Mouse (Mus musculus) forebrain, embryonic 14.5 days (tissue): ENCODE measurements around the gene Pacrg. TPM values are rescaled to one million over a fixed set of nuclear protein-coding genes. Genes with fewer than 3 reads are reported as not detected.

ENCODE experiments used
- ATAC-seq: fragments of 200-750 bp; cut with Nextera tagmentation; 2 replicates; pipeline ENCODE4 v1.8.0; 2017; ENCODE audit warnings: mild to moderate bottlenecking, moderate library complexity
- DNase-seq: peaks from one replicate; pipeline ENCODE4 v3.0.0-alpha.2; 2015; ENCODE audit warnings: low spot score
- H3K27ac ChIP-seq: fragments of 300-500 bp; sonication (generic); 2 replicates; pipeline ENCODE4 v1.5.1; 2014; ENCODE audit warnings: low read depth, mild to moderate bottlenecking, control low read depth, low read length, moderate library complexity
- H3K27me3 ChIP-seq: fragments of 300-500 bp; sonication (generic); replicated peaks from 2 replicates; pipeline ENCODE4 v1.6.1; 2014; ENCODE audit warnings: low read length, control low read depth, mixed read lengths; ENCODE audit not compliant: control insufficient read depth, insufficient read depth
- H3K36me3 ChIP-seq: fragments of 300-500 bp; sonication (generic); 2 replicates; pipeline ENCODE4 v1.6.1; 2014; ENCODE audit warnings: low read length, control low read depth; ENCODE audit not compliant: control insufficient read depth, insufficient read depth
- H3K4me1 ChIP-seq: fragments of 300-500 bp; sonication (generic); 2 replicates; pipeline ENCODE4 v1.6.1; 2014; ENCODE audit warnings: antibody characterized with exemption, low read length, control low read depth; ENCODE audit not compliant: control insufficient read depth, insufficient read depth
- H3K4me2 ChIP-seq: fragments of 300-500 bp; sonication (generic); 2 replicates; pipeline ENCODE4 v1.6.1; 2014; ENCODE audit warnings: mild to moderate bottlenecking, control low read depth, low read length
- H3K4me3 ChIP-seq: fragments of 300-500 bp; sonication (generic); 2 replicates; pipeline ENCODE4 v1.5.1; 2014; ENCODE audit warnings: low read depth, low read length, control low read depth
- H3K9ac ChIP-seq: fragments of 300-500 bp; sonication (generic); 2 replicates; pipeline ENCODE4 v1.6.1; 2014; ENCODE audit warnings: mild to moderate bottlenecking, low read length, control low read depth, moderate library complexity
- H3K9me3 ChIP-seq: fragments of 300-500 bp; sonication (generic); replicated peaks from 2 replicates; pipeline ENCODE4 v1.6.1; 2016; ENCODE audit warnings: low read length, control low read depth, mixed read lengths; ENCODE audit not compliant: control insufficient read depth
- WGBS: fragments of 180-500 bp; shearing (Covaris S2); extraction: QIAGEN DNeasy Blood & Tissue Kit; methylation state at CpG from one replicate; pipeline ENCODE4 v1.1.7; 2014; 5-methylcytosine and 5-hydroxymethylcytosine counted together
- polyA plus RNA-seq: library from polyadenylated mRNA; unstranded; fragments of >200 nt; fragmentation: Nextera tagmentation; extraction: Ambion mirVana; gene quantifications from 2 replicates; pipeline ENCODE4 v1.2.1, GENCODE M21; 2014

Pacrg gene
- polyA plus RNA-seq, 1 experiment from 2014 or later = 7.8 TPM

DNA sequence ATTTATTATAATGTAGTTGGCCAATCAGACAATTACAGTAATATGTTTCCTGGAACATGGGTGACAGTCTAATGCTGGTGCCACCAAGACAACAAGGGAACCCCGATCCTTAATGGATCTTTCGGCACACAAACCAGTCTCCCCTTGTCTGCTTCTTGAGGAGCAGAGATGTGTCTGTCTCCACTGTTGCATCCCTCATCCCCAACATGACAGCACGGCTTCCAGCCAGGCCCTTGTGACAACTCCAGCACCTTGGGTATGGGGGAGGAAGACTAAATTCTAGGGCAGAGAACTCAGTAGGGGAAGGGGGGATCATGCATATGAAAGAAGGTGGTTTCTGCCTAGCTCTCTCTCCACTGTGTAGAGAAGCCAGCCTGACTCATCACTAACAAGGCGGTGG, 242.4 kb downstream of the Pacrg start:
- Histone ChIP-seq H3K4me1 (no peaks in the 10 kb centered on the region), H3K4me2 (no peak overlapping the region), H3K27ac (no peak overlapping the region), H3K27me3 (no peaks in the 10 kb centered on the region), H3K9ac (no peak overlapping the region), H3K4me3 (no peak overlapping the region), H3K9me3 (no peaks in the 10 kb centered on the region), H3K36me3 (no peaks in the 10 kb centered on the region)
- no peak for ATAC-seq
- no peak for DNase-seq
- 91% methylated on average over 4 of the region's 4 CpGs for WGBS

GRCm38 (mm10) chr17:10589604-10590003, 250.5 kb downstream of the Pacrg start:
- no peaks in the 10 kb centered on the region for H3K4me1 ChIP-seq
- H3K27me3 ChIP-seq = no peaks in the 10 kb centered on the region
- no peak overlapping the region for H3K9ac ChIP-seq
- peak; percentile 66 for DNase-seq
- no peaks in the 10 kb centered on the region for H3K36me3 ChIP-seq
- ATAC-seq = peak; percentile 57
- H3K4me2 ChIP-seq = no peak overlapping the region
- no peak overlapping the region for H3K4me3 ChIP-seq
- H3K27ac ChIP-seq = no peak overlapping the region
- WGBS = 43% methylated on average over 7 of the region's 7 CpGs
- H3K9me3 ChIP-seq = no peaks in the 10 kb centered on the region

GRCm38 (mm10) chr17:10588922-10589400, 251.2 kb downstream of the Pacrg start:
- H3K36me3 ChIP-seq = no peaks in the 10 kb centered on the region
- WGBS = 81% methylated on average over 7 of the region's 7 CpGs
- no peak overlapping the region for H3K4me2 ChIP-seq
- DNase-seq = no peak
- H3K9me3 ChIP-seq = no peaks in the 10 kb centered on the region
- H3K4me1 ChIP-seq = no peaks in the 10 kb centered on the region
- no peak for ATAC-seq
- no peak overlapping the region for H3K27ac ChIP-seq
- no peak overlapping the region for H3K4me3 ChIP-seq
- H3K27me3 ChIP-seq = no peaks in the 10 kb centered on the region
- H3K9ac ChIP-seq = no peak overlapping the region

DNA sequence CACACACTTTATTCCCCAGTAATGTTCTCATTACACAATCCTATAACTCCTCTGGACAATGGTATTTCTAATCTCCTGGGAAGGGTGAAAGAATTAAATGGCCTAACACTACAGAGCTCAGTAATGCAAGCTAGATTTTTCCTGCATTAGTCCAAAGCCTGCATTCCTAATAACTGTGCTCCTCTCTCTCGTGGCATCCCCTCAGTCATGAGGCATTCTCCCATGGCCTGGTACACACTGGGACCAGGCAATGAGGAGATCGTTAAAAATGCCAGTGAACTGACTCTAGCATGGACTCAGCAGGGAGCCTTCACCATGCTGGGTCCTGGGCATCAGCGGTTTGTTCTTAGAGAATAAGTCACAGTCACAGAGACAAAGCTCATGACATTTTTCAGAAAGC, 256.8 kb downstream of the Pacrg start:
- Histone ChIP-seq H3K36me3 (no peaks in the 10 kb centered on the region), H3K4me1 (no peaks in the 10 kb centered on the region), H3K4me3 (no peak overlapping the region), H3K9me3 (no peaks in the 10 kb centered on the region), H3K27me3 (no peaks in the 10 kb centered on the region), H3K4me2 (no peak overlapping the region), H3K27ac (no peak overlapping the region), H3K9ac (no peak overlapping the region)
- DNase-seq (no peak), ATAC-seq (no peak)
- 23% methylated on average over 3 of the region's 3 CpGs for WGBS

GRCm38 (mm10) chr17:10575306-10575705, 264.8 kb downstream of the Pacrg start:
- Histone ChIP-seq H3K27me3 (no peaks in the 10 kb centered on the region), H3K4me3 (no peak overlapping the region), H3K27ac (no peak overlapping the region), H3K4me1 (no peaks in the 10 kb centered on the region), H3K9me3 (no peaks in the 10 kb centered on the region), H3K36me3 (no peaks in the 10 kb centered on the region), H3K9ac (no peak overlapping the region), H3K4me2 (no peak overlapping the region)
- DNase-seq = no peak
- no peak for ATAC-seq
- 69% methylated on average over 7 of the region's 7 CpGs for WGBS

- H3K4me2 ChIP-seq = no peak overlapping the region
- no peak overlapping the region for H3K27ac ChIP-seq
- WGBS = 93% methylated on average over 4 of the region's 4 CpGs
- no peaks in the 10 kb centered on the region for H3K27me3 ChIP-seq
- H3K9ac ChIP-seq = no peak overlapping the region
- H3K4me1 ChIP-seq = no peaks in the 10 kb centered on the region
- ATAC-seq (no peak), DNase-seq (no peak)
- no peak overlapping the region for H3K4me3 ChIP-seq
- H3K36me3 ChIP-seq = no peaks in the 10 kb centered on the region
- no peaks in the 10 kb centered on the region for H3K9me3 ChIP-seq
Observed at GRCm38 (mm10) chr17:10572436-10572835, 267.7 kb downstream of the Pacrg start.

DNA sequence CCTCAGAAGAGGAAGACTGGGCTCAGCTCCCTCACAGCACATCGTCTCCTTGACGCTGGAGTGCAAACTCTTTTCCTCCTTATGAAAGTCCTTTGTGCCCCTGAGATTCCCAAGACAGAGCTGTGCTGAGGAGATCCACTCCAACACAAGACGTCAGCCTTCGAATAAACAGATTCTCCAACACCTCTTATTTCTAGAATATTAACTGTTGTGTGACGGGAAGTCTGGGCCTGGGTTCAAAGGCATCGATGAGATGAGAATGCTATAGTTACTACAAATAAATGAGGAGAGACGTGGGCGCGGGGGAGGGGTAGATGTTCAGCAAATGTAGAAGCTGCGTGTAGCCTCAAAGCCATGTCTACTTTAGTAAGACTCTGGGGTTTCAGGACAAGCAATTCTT, 270.8 kb downstream of the Pacrg start:
- Histone ChIP-seq H3K36me3 (no peaks in the 10 kb centered on the region), H3K27ac (no peak overlapping the region), H3K4me1 (no peaks in the 10 kb centered on the region), H3K4me3 (no peak overlapping the region), H3K27me3 (no peaks in the 10 kb centered on the region), H3K4me2 (no peak overlapping the region), H3K9me3 (no peaks in the 10 kb centered on the region), H3K9ac (no peak overlapping the region)
- WGBS = 93% methylated on average over 10 of the region's 10 CpGs
- DNase-seq (no peak), ATAC-seq (no peak)

GRCm38 (mm10) chr17:10567411-10567810, 272.7 kb downstream of the Pacrg start:
- ATAC-seq = no peak
- no peak overlapping the region for H3K27ac ChIP-seq
- WGBS = 99% methylated on average over 3 of the region's 3 CpGs
- H3K4me1 ChIP-seq = no peaks in the 10 kb centered on the region
- H3K4me2 ChIP-seq = no peak overlapping the region
- no peaks in the 10 kb centered on the region for H3K36me3 ChIP-seq
- H3K4me3 ChIP-seq = no peak overlapping the region
- DNase-seq = no peak
- no peak overlapping the region for H3K9ac ChIP-seq
- 0 out of 2 replicates have a peak, but pooled peaks cover 3% of the 10 kb centered on the region for H3K27me3 ChIP-seq
- no peaks in the 10 kb centered on the region for H3K9me3 ChIP-seq

DNA sequence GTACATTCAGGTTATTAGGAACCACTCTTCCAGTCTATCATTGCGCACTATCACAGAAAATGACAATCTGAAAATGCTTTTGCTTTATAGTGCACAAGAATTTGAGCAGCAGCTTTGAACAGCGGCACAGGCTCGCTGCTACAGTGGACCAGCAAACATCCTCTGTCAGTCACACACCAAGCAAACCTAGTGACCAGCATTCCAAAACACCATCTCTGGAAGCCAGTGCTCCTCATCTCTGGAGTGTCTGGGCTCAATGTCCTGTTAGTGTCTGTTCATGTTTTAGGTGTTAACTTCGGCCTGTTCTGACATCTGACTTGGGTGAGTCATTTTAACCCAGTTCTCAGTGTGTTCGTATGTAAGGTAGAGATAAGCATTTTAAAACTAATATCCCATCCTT, 275.9 kb downstream of the Pacrg start:
- Histone ChIP-seq H3K27me3 (0 out of 2 replicates have a peak, but pooled peaks cover 3% of the 10 kb centered on the region), H3K4me2 (no peak overlapping the region), H3K4me1 (peaks cover 4% of the 10 kb centered on the region; the same call in 1 of the 2 replicates), H3K27ac (no peak overlapping the region), H3K4me3 (no peak overlapping the region), H3K9me3 (no peaks in the 10 kb centered on the region), H3K36me3 (no peaks in the 10 kb centered on the region), H3K9ac (no peak overlapping the region)
- DNase-seq (no peak), ATAC-seq (no peak)
- WGBS = 94% methylated on average over 5 of the region's 5 CpGs
